Mouse (Mus musculus): ENCODE data around the gene Dgki. TPM values are rescaled to one million over a fixed set of nuclear protein-coding genes. Genes with fewer than 3 reads are reported as not detected.

Dgki gene
- polyA plus RNA-seq, 1 experiment from 2014 or later = 0.20 TPM

GRCm38 (mm10) chr6:36868217-36868616, 431.8 kb downstream of the Dgki start:
- H3K36me3 ChIP-seq (ENCODE audit: control insufficient read depth, insufficient read depth) = no peaks in the 10 kb centered on the region
- no peak overlapping the region for H3K4me2 ChIP-seq (ENCODE audit: low read depth, low read length)
- 49% methylated on average over 4 of the region's 4 CpGs for WGBS (ENCODE audit: insufficient replicate concordance)
- H3K9ac ChIP-seq (ENCODE audit: low read depth, low read length) = no peak overlapping the region
- no peaks in the 10 kb centered on the region for H3K27me3 ChIP-seq (ENCODE audit: control insufficient read depth, insufficient read depth, low read depth, low read length)
- H3K27ac ChIP-seq (ENCODE audit: low read length) = no peak overlapping the region
- ATAC-seq (ENCODE audit: low read depth) = no peak
- no peaks in the 10 kb centered on the region for H3K4me1 ChIP-seq (ENCODE audit: control insufficient read depth, low read depth, low read length)
- H3K9me3 ChIP-seq (replicated peaks; ENCODE audit: control insufficient read depth, low read length) = no peaks in the 10 kb centered on the region
- no peak overlapping the region for H3K4me3 ChIP-seq (ENCODE audit: low read depth, low read length)

DNA sequence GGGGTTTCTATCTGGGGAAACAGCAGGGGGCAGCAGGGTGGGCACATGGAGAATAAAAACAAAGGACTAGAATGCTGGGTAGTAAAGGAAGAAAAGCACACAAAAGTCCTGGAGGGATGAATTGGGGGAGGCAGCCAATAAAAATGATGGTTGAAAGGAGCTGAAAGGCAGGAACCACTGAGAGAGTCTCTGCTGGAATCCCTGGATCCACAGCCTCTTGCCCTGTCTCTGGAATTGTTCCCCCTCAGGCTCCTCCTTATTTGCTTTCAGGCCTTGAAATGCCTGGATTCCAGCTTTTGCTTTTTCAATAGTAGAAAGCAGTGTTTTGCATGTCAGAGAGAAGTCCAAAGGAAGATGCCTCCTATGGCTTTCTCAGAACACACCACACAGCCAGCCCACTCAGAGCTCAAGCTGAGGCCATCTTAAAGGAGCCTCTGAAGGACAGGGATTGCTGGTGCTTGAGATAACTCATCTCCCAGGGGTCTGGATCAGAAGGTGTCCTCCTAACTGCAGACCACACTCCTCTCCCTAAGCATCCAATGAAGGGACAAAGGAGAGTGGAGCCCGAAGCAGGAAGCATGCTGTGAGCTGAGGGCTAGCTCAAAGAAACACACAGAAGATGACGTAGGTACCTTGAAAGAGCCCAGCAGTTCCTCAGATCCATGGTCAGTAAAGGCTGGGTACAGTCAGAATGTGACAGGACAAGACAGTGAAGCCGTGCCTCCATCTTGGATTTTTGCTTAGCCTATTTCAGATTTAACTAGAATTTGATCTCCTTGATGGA, 441.5 kb downstream of the Dgki start:
- H3K4me1 ChIP-seq (ENCODE audit: control insufficient read depth, low read depth, low read length) = no peaks in the 10 kb centered on the region
- H3K4me3 ChIP-seq (ENCODE audit: low read depth, low read length) = no peak overlapping the region
- no peak overlapping the region for H3K27ac ChIP-seq (ENCODE audit: low read length)
- no peak overlapping the region for H3K9ac ChIP-seq (ENCODE audit: low read depth, low read length)
- H3K9me3 ChIP-seq (replicated peaks; ENCODE audit: control insufficient read depth, low read length) = no peaks in the 10 kb centered on the region
- H3K27me3 ChIP-seq (ENCODE audit: control insufficient read depth, insufficient read depth, low read depth, low read length) = no peaks in the 10 kb centered on the region
- ATAC-seq (ENCODE audit: low read depth) = no peak
- H3K36me3 ChIP-seq (ENCODE audit: control insufficient read depth, insufficient read depth) = no peaks in the 10 kb centered on the region
- 45% methylated on average over 3 of the region's 3 CpGs for WGBS (ENCODE audit: insufficient replicate concordance)
- no peak overlapping the region for H3K4me2 ChIP-seq (ENCODE audit: low read depth, low read length)

GRCm38 (mm10) chr6:36857627-36858257, 442.2 kb downstream of the Dgki start:
- H3K36me3 ChIP-seq (ENCODE audit: control insufficient read depth, insufficient read depth) = no peaks in the 10 kb centered on the region
- no peaks in the 10 kb centered on the region for H3K4me1 ChIP-seq (ENCODE audit: control insufficient read depth, low read depth, low read length)
- H3K4me3 ChIP-seq (ENCODE audit: low read depth, low read length) = no peak overlapping the region
- no peaks in the 10 kb centered on the region for H3K27me3 ChIP-seq (ENCODE audit: control insufficient read depth, insufficient read depth, low read depth, low read length)
- ATAC-seq (ENCODE audit: low read depth) = no peak
- WGBS (ENCODE audit: insufficient replicate concordance) = 46% methylated on average over 6 of the region's 6 CpGs
- no peak overlapping the region for H3K27ac ChIP-seq (ENCODE audit: low read length)
- H3K9me3 ChIP-seq (replicated peaks; ENCODE audit: control insufficient read depth, low read length) = no peaks in the 10 kb centered on the region
- H3K9ac ChIP-seq (ENCODE audit: low read depth, low read length) = no peak overlapping the region
- H3K4me2 ChIP-seq (ENCODE audit: low read depth, low read length) = no peak overlapping the region

- Histone ChIP-seq H3K4me2 (ENCODE audit: low read depth, low read length) (no peak overlapping the region), H3K27me3 (ENCODE audit: control insufficient read depth, insufficient read depth, low read depth, low read length) (no peaks in the 10 kb centered on the region), H3K27ac (ENCODE audit: low read length) (no peak overlapping the region), H3K9ac (ENCODE audit: low read depth, low read length) (no peak overlapping the region), H3K4me1 (ENCODE audit: control insufficient read depth, low read depth, low read length) (no peaks in the 10 kb centered on the region), H3K4me3 (ENCODE audit: low read depth, low read length) (no peak overlapping the region), H3K9me3 (replicated peaks; ENCODE audit: control insufficient read depth, low read length) (no peaks in the 10 kb centered on the region), H3K36me3 (ENCODE audit: control insufficient read depth, insufficient read depth) (no peaks in the 10 kb centered on the region)
- 59% methylated on average over 7 of the region's 7 CpGs for WGBS (ENCODE audit: insufficient replicate concordance)
- no peak for ATAC-seq (ENCODE audit: low read depth)
Measured at GRCm38 (mm10) chr6:36850422-36851129, 449.4 kb downstream of the Dgki start.

- no peak overlapping the region for H3K27ac ChIP-seq (ENCODE audit: low read length)
- H3K9me3 ChIP-seq (replicated peaks; ENCODE audit: control insufficient read depth, low read length) = no peaks in the 10 kb centered on the region
- ATAC-seq (ENCODE audit: low read depth) = no peak
- no peak overlapping the region for H3K4me2 ChIP-seq (ENCODE audit: low read depth, low read length)
- H3K4me3 ChIP-seq (ENCODE audit: low read depth, low read length) = no peak overlapping the region
- no peaks in the 10 kb centered on the region for H3K4me1 ChIP-seq (ENCODE audit: control insufficient read depth, low read depth, low read length)
- no peaks in the 10 kb centered on the region for H3K27me3 ChIP-seq (ENCODE audit: control insufficient read depth, insufficient read depth, low read depth, low read length)
- WGBS (ENCODE audit: insufficient replicate concordance) = 59% methylated on average over 1 of the region's 1 CpGs
- H3K9ac ChIP-seq (ENCODE audit: low read depth, low read length) = no peak overlapping the region
- no peaks in the 10 kb centered on the region for H3K36me3 ChIP-seq (ENCODE audit: control insufficient read depth, insufficient read depth)
Measured at GRCm38 (mm10) chr6:36845288-36845687, 454.7 kb downstream of the Dgki start.

GRCm38 (mm10) chr6:36844258-36844657, 455.7 kb downstream of the Dgki start:
- no peak for ATAC-seq (ENCODE audit: low read depth)
- Histone ChIP-seq H3K4me2 (ENCODE audit: low read depth, low read length) (no peak overlapping the region), H3K27me3 (ENCODE audit: control insufficient read depth, insufficient read depth, low read depth, low read length) (no peaks in the 10 kb centered on the region), H3K9ac (ENCODE audit: low read depth, low read length) (no peak overlapping the region), H3K9me3 (replicated peaks; ENCODE audit: control insufficient read depth, low read length) (no peaks in the 10 kb centered on the region), H3K4me1 (ENCODE audit: control insufficient read depth, low read depth, low read length) (no peaks in the 10 kb centered on the region), H3K27ac (ENCODE audit: low read length) (no peak overlapping the region), H3K4me3 (ENCODE audit: low read depth, low read length) (no peak overlapping the region), H3K36me3 (ENCODE audit: control insufficient read depth, insufficient read depth) (no peaks in the 10 kb centered on the region)
- 64% methylated on average over 6 of the region's 6 CpGs for WGBS (ENCODE audit: insufficient replicate concordance)

GRCm38 (mm10) chr6:36843031-36843488, 456.9 kb downstream of the Dgki start:
- H3K9ac ChIP-seq (ENCODE audit: low read depth, low read length) = no peak overlapping the region
- H3K9me3 ChIP-seq (replicated peaks; ENCODE audit: control insufficient read depth, low read length) = no peaks in the 10 kb centered on the region
- H3K4me2 ChIP-seq (ENCODE audit: low read depth, low read length) = no peak overlapping the region
- ATAC-seq (ENCODE audit: low read depth) = no peak
- H3K27me3 ChIP-seq (ENCODE audit: control insufficient read depth, insufficient read depth, low read depth, low read length) = no peaks in the 10 kb centered on the region
- H3K4me3 ChIP-seq (ENCODE audit: low read depth, low read length) = no peak overlapping the region
- H3K4me1 ChIP-seq (ENCODE audit: control insufficient read depth, low read depth, low read length) = no peaks in the 10 kb centered on the region
- no peaks in the 10 kb centered on the region for H3K36me3 ChIP-seq (ENCODE audit: control insufficient read depth, insufficient read depth)
- no peak overlapping the region for H3K27ac ChIP-seq (ENCODE audit: low read length)
- 62% methylated on average over 3 of the region's 3 CpGs for WGBS (ENCODE audit: insufficient replicate concordance)

DNA sequence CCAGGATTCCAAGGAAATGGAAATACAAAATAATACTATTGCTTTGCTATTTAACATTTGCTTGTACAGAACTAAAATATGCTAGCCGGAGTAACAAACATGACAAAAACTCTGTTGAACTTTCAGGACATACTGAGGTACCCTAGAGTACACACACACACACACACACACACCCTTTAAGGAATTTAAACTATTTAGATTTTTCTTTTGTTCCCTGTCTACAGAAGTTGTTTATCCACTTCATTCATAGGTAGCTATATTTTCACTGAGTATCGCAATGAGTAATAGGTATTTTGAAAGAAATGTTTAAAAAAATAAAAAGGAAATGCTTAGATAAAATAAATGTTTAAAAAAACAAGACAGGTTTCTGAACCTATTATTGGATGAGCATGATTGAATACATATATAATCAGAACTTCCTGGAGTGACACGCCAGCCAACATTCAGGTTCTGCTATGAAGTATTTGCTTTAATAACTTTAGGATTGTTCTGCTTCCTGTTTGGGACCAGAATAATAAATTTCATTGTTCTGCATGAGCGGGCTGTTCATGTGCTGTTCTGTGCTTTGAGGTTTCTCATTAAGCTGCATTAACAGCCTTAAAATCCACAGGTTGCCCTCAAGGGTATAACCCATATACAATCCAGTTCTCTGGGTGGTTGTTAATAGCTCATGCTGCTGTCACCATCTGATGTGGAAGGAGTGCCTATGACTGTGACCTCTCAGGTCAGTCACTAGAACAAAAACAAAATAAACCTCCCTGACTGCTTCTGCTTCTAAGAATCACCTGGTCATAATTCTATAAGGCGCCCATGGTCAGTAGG, 457.7 kb downstream of the Dgki start:
- no peak for ATAC-seq (ENCODE audit: low read depth)

More for the DNA sequence above, 457.7 kb downstream of the Dgki start:
- H3K9ac ChIP-seq (ENCODE audit: low read depth, low read length) = no peak overlapping the region
- H3K4me3 ChIP-seq (ENCODE audit: low read depth, low read length) = no peak overlapping the region
- no peaks in the 10 kb centered on the region for H3K36me3 ChIP-seq (ENCODE audit: control insufficient read depth, insufficient read depth)
- WGBS (ENCODE audit: insufficient replicate concordance) = 59% methylated on average over 5 of the region's 5 CpGs
- H3K9me3 ChIP-seq (replicated peaks; ENCODE audit: control insufficient read depth, low read length) = no peaks in the 10 kb centered on the region
- no peaks in the 10 kb centered on the region for H3K27me3 ChIP-seq (ENCODE audit: control insufficient read depth, insufficient read depth, low read depth, low read length)
- no peaks in the 10 kb centered on the region for H3K4me1 ChIP-seq (ENCODE audit: control insufficient read depth, low read depth, low read length)
- H3K4me2 ChIP-seq (ENCODE audit: low read depth, low read length) = no peak overlapping the region
- no peak overlapping the region for H3K27ac ChIP-seq (ENCODE audit: low read length)
